Mouse (Mus musculus) kidney, adult 2 months (tissue): ENCODE measurements at regions not wholly inside any gene's neighbourhood (a gene's known extent, or its start where the extent isn't known, plus 50 kb on each side); places are given as distances from the start of the nearest gene placed in this dataset.

Experiments
- CTCF ChIP-seq: fragments of 200-500 bp; conservative IDR thresholded peaks from 2 replicates; pipeline ENCODE4 v1.5.1; 2011; ENCODE audit warnings: low read depth, mild to moderate bottlenecking, control low read depth, low read length, moderate library complexity, mixed read lengths; ENCODE audit not compliant: insufficient read depth, insufficient read length
- POLR2A ChIP-seq: fragments of 200-500 bp; IDR thresholded peaks from one replicate; pipeline ENCODE4 v1.6.1; 2011; ENCODE audit warnings: low read depth, low read length, control low read depth

DNA sequence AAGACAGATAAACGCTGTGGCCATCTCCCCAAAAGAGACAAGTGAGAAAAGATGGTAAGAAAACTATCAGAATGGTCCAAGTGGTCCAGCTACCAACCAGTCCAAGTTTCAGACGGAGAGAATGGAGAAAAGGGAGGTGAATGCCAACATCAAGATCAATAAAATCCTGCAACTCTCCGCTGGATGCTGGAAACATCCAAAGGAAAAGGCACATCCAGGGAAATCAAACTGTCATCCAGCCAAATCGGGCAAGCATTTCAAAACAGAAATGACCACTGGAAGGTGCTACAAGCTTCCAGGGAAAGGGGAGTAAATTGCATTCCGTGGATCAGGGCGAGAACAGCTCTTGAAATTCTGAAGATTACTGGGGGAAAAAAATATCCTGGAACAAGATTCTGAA, 142.7 kb downstream of the Hs3st3b1 start:
- TF ChIP-seq CTCF = no peak
- TF ChIP-seq POLR2A = no peak
